Mouse (Mus musculus): ENCODE data around the gene Pter.

GRCm38 (mm10) chr2:12984901-12985732 is 61.3 kb downstream of the Pter start:
- no peak for TF ChIP-seq CTCF (conservative IDR thresholded peaks at IDR 0.05; ENCODE audit: low read length)
- no peak for TF ChIP-seq POU5F1 (IDR thresholded peaks at IDR 0.05; ENCODE audit: borderline replicate concordance, low read length)
- TF ChIP-seq NANOG (IDR thresholded peaks at IDR 0.05; ENCODE audit: borderline replicate concordance, low read length) = no peak
